Mouse (Mus musculus): ENCODE results near the gene Dnph1. TPM values are rescaled to one million over a fixed set of nuclear protein-coding genes. Genes with fewer than 3 reads are reported as not detected.
A peak's percentile ranks its signal among the peaks of the same experiment; 100 is the strongest.

Gene Dnph1
- total RNA-seq, 2 experiments from 2014 or later = 3.7 to 4.0 TPM

- no peak for DNase-seq
- intact Hi-C loops (cut with DNase I) = no loop called here
These were observed 6.3 kb downstream of the Dnph1 start for GRCm38 (mm10) chr17:46502775-46503174.

GRCm38 (mm10) chr17:46503847-46504638 is 7.5 kb downstream of the Dnph1 start:
- intact Hi-C loops (cut with DNase I) = no loop called here
- no peak for DNase-seq

GRCm38 (mm10) chr17:46505617-46506016 is 9.1 kb downstream of the Dnph1 start:
- intact Hi-C loops (cut with DNase I) = no loop called here
- no peak for DNase-seq

- intact Hi-C loops (cut with DNase I) = loop anchor here (1.0 kb wide), 1 partner anchor 75 kb away; no protein-coding TSS in a partner anchor
- DNase-seq = peak; percentile 38 to 59
These were observed 14.7 kb downstream of the Dnph1 start for GRCm38 (mm10) chr17:46511059-46511710.

GRCm38 (mm10) chr17:46513329-46513728 is 16.8 kb downstream of the Dnph1 start:
- intact Hi-C loops (cut with DNase I) = no loop called here
- no peak for DNase-seq

- intact Hi-C loops (cut with DNase I) = loop anchor here (5.0 kb wide), 1 partner anchor 207 kb away; the partner anchor contains the start of gene Gnmt
- DNase-seq = no peak
These were observed 23.5 kb downstream of the Dnph1 start for GRCm38 (mm10) chr17:46519971-46520370.

- no peak for DNase-seq
- intact Hi-C loops (cut with DNase I) = loop anchor here (5.0 kb wide), 1 partner anchor 207 kb away; the partner anchor contains the start of gene Gnmt
These were observed 24.0 kb downstream of the Dnph1 start for GRCm38 (mm10) chr17:46520385-46520979.

- intact Hi-C loops (cut with DNase I) = loop anchor here (5.0 kb wide), 1 partner anchor 206 kb away; the partner anchor contains the start of gene Gnmt
- DNase-seq = no peak
These were observed 24.7 kb downstream of the Dnph1 start for GRCm38 (mm10) chr17:46521174-46521573.

GRCm38 (mm10) chr17:46521963-46522668 is 25.6 kb downstream of the Dnph1 start:
- intact Hi-C loops (cut with DNase I) = loop anchor here (5.0 kb wide), 1 partner anchor 205 kb away; the partner anchor contains the start of gene Gnmt
- DNase-seq = no peak

- intact Hi-C loops (cut with DNase I) = loop anchor here (1.0 to 5.0 kb wide), 3 partner anchors 64 to 192 kb away; no protein-coding TSS in a partner anchor
- no peak for DNase-seq
These were observed 28.6 kb downstream of the Dnph1 start for GRCm38 (mm10) chr17:46525065-46525464.

- intact Hi-C loops (cut with DNase I) = loop anchor here (1.0 to 5.0 kb wide), 3 partner anchors 64 to 192 kb away; no protein-coding TSS in a partner anchor
- DNase-seq = peak; percentile 82 to 88
These were observed 29.2 kb downstream of the Dnph1 start for GRCm38 (mm10) chr17:46525579-46526307.

- DNase-seq = no peak
- intact Hi-C loops (cut with DNase I) = no loop called here
These were observed 47.1 kb downstream of the Dnph1 start for GRCm38 (mm10) chr17:46543661-46544060.

GRCm38 (mm10) chr17:46545813-46546564 is 49.5 kb downstream of the Dnph1 start, which contains the start of gene Cul9:
Cul9 (minus strand) TSS chr17:46546388.
- DNase-seq = peak; percentile 80 to 87
- intact Hi-C loops (cut with DNase I) = no loop called here

GRCm38 (mm10) chr17:46546591-46546990 is 50.1 kb downstream of the Dnph1 start:
- intact Hi-C loops (cut with DNase I) = no loop called here
- DNase-seq = no peak

- intact Hi-C loops (cut with DNase I) = no loop called here
- peak in 1 of 2 experiments; percentile 22 for DNase-seq
These were observed 50.5 kb downstream of the Dnph1 start for GRCm38 (mm10) chr17:46546995-46547394.

- DNase-seq = no peak
- intact Hi-C loops (cut with DNase I) = no loop called here
These were observed 51.4 kb downstream of the Dnph1 start for GRCm38 (mm10) chr17:46547923-46548322.

GRCm38 (mm10) chr17:46548741-46549140 is 52.2 kb downstream of the Dnph1 start:
- DNase-seq = no peak
- intact Hi-C loops (cut with DNase I) = no loop called here

GRCm38 (mm10) chr17:46549193-46549592 is 52.7 kb downstream of the Dnph1 start:
- intact Hi-C loops (cut with DNase I) = no loop called here
- DNase-seq = peak in 1 of 2 experiments; percentile 62
